Mouse (Mus musculus) heart, embryonic 13.5 days (tissue): ENCODE results near the gene Vmn2r27. TPM values are rescaled to one million over a fixed set of nuclear protein-coding genes. Genes with fewer than 3 reads are reported as not detected.

Experiments
- polyA plus RNA-seq: library from polyadenylated mRNA; unstranded; fragments of >200 nt; fragmentation: Nextera tagmentation; extraction: Ambion mirVana; gene quantifications from 2 replicates; pipeline ENCODE4 v1.2.1, GENCODE M21; 2015

The Vmn2r27 gene
- polyA plus RNA-seq, 1 experiment from 2014 or later: not detected

Other genes starting within 250 kb of the Vmn2r27 start
- not detected in 2 replicates for gene Vmn2r26, start 207.3 kb downstream of the Vmn2r27 start, polyA plus RNA-seq
- gene Cd163, start 72.8 kb upstream of the Vmn2r27 start, polyA plus RNA-seq: 0.07 TPM in 1 of 2 replicates, not detected in the other
- 23.2 and 23.7 TPM in 2 replicates for gene Pex5, start 183.2 kb upstream of the Vmn2r27 start, polyA plus RNA-seq
- gene Clstn3, start 232.9 kb upstream of the Vmn2r27 start, polyA plus RNA-seq: 1.1 and 1.9 TPM in 2 replicates